Mouse (Mus musculus) gonadal fat pad, adult 2 months (tissue): ENCODE results near the gene Olfr13. TPM values are rescaled to one million over a fixed set of nuclear protein-coding genes. Genes with fewer than 3 reads are reported as not detected.
"Not testable (repeated sequence)": the region's sequence is repeated elsewhere in the genome, so short reads cannot be mapped to it uniquely, and the experiment has no call there.

Experiments
- DNase-seq: peaks from one replicate; pipeline ENCODE4 v3.0.0-alpha.2; 2012; ENCODE audit warnings: low read depth
- polyA plus RNA-seq: library from polyadenylated mRNA; depleted of rRNA; stranded (reverse); fragments of >200 nt; gene quantifications from 2 replicates; pipeline ENCODE4 v1.2.3, GENCODE M21; 2012; rRNA removed

The Olfr13 gene
- not detected in 2 replicates for polyA plus RNA-seq

- no peak for DNase-seq
Measured at GRCm38 (mm10) chr6:43171840-43172239, at the start of gene Olfr13. Olfr13 (plus strand) TSS chr6:43172140.

DNA sequence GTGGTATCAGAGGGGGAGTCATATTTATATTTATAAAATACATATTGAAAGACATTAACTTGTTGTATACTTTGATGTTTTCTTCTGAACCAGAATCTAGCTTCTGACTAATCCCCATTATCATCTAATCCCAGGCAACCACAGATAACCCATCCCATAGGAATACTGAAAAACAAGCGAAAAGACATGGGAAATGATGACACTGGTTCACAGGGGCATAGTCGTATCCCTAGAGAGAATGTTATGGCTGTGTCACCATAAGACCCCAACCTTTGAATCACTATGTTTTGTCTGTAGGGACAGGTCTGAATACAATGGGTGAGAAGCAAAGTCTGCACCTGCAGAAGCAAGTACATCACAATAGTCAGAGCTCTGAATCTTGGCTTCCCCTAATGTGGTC is 25.7 kb upstream of the Olfr13 start, which contains the start of gene Olfr237-ps1:
TSS of gene Olfr237-ps1 (plus strand) at position 301 of the 400 bp plus-strand sequence.
- DNase-seq = not testable (repeated sequence)

- no peak for DNase-seq
Measured at GRCm38 (mm10) chr6:43159502-43159901, 12.4 kb upstream of the Olfr13 start.

DNA sequence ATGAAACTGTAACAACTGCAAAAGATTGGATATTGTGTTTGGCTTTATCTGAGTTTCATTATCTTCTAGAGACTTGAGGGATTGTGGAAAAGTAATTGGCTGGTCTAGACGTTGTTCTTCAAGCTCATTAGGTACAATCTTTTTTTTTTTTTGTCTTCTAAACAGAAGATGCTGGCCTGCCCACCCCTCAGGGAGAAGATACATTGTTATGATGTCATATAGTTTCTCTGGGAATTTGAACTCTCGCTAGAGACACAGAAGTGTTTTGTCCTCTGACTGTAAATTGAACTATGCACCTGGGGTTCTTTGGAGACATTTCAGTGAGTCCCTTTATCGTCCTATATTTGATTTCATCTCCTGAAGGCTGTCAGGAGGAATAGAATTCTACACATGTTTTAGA is 9.0 kb upstream of the Olfr13 start, which contains the start of gene Olfr437:
TSS of gene Olfr437 (plus strand) at position 301 of the 400 bp plus-strand sequence.
- DNase-seq = no peak

DNA sequence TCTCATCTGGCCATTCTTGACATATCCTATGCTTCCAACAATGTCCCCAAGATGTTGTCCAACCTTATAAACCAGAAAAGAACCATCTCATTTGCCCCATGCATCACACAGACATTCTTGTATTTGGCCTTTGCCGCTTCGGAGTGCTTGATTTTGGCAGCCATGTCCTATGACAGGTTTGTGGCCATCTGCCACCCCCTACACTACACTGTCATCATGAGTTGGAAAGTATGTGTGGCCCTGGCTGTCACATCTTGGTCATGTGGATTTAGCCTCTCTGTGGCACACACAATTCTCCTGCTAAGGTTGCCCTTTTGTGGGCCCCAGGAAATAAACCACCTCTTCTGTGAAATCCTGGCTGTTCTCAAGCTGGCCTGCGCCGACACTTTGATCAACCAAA is 4.7 kb upstream of the Olfr13 start:
- no peak for DNase-seq

DNA sequence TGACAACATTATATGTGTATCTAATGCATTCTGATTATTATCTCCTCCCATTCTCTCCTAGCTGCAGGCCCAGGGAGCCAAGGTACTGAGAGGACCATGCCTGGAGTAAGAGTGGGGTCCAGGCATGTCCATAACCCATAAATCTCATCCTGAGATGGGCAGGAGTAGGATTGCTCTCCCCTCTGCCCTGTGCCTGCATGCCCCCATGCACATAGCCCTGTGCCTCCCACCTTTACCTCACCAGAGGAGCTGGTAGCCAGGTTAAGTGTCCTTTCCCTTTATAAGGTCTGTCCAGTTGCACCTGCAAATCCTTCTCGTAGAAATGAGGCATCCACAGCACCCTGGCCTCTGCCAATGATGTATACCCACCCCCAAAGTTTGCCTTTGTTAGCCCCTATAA is 6.2 kb downstream of the Olfr13 start:
- DNase-seq = no peak

DNA sequence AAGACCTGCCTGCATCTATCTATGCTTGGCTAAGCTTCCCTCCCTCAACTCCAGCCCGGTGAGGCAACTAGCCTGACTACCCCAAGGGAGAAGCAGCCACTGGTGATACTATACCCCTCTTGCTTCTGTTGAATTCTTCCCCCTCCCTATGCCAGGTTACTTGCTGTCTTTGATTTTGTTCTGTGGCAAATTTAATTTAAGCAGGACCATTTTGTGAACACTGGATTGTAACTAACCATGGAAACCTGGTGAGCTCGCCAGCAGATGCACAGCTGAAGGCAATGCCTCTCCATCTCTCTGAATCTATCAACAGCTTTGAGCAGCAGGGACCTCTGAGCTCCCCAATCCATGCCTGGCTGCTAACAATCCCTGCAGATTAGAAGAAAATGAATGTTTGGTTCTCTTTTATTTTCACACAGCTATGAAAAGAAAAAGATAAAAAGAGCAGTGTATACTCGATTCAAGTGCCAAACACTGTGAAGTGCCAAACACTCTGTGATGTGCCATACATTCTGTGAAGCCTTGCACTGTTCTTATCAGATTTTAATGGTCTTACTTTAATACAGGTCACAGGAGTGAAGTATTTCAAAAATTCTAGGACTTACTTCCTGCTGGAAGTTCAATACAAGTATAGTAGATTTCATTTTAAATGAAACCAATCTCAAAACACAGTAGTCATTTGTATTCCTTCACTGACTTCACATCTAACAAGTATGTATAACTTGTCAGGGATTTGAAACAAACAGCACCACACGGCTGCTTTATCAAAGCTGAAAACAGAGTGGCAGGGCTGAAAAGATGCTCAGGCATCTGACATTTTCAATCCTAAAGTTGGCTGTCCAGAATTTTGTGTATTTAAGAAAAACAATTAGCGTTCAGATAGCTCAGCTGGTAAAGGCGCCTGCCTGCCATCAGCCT is 6.9 kb downstream of the Olfr13 start:
- DNase-seq = no peak

DNA sequence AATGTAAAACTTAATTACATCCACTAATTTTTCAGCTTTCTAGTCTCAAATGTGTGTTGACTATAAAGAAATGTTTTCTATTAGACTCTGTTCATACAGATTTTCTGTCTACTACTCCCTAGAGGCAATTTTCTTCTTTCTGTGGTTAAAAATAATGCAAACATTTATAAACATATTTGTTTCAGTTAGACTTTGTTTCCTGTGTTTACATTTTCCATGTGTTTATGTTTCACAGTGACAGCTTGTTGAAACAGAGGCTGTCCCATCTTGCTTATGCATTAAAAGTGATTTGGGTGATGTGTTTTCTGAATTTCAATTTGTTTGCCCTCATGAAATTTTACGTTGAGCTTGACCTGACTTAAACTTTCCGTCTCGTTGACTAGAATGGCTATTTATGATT is 19.0 kb downstream of the Olfr13 start:
- DNase-seq = no peak

GRCm38 (mm10) chr6:43196781-43197180 is 24.8 kb downstream of the Olfr13 start, which contains the start of gene Olfr435:
Olfr435 (plus strand) TSS chr6:43197146.
- DNase-seq = no peak

DNA sequence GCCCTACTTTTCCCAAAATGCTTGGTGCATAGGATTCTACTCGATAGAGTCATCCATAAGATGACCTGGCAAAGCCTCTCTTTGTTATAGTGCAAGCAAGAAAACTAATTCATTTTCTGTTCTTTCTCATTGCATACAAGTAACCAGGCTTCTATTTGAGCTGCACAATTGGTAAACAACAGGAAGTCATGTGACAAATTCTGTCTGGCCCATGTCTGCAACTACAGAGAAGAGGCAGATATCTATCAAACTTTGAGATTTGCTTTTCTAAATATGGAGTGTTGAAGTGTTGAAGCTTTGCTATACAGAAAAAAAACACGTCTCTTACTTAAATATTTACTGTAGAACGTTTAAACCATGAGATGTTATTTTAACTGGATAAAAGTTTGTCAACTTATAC is 26.2 kb downstream of the Olfr13 start:
- DNase-seq = no peak

- DNase-seq = no peak
Measured at GRCm38 (mm10) chr6:43202786-43203185, 30.8 kb downstream of the Olfr13 start.

DNA sequence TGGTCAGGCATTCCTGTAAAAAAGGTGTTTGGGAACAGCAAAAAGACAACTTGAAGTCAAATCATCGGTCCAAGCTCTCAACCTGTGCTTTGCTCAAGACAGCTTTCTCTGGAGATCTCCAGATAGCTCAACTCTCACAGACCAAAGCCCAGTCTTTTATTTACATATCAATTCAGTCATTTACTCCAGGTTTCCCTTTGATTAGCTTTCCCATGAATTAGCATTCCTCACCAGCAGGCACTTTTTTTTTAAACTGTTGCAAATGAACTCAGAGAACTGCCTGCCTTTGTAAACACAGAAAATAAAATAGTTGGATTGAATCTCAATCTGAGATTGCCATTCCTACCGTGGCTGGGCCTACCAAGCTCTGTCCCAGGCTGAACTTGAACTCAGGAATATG is 33.4 kb downstream of the Olfr13 start:
- no peak for DNase-seq

DNA sequence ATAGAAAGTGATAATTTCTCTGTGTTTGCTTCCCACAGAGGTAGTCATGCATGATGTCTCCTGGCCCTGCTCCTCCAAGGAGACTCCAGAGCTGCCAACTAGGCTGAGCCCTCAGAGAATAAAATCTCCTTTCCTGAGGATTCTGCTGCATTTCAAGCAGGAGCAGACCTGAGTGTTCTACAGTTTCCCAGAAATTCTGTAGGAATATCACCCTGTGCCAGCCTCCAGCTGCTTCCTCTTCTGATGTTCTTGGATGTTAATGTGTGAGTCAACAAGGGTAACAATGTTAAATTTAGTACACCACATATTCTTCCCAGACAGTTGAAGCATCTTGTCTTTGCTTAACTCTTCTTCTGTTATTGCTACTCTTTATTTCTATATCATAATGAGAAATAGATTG is 40.9 kb downstream of the Olfr13 start, which contains the start of gene Olfr434:
TSS of gene Olfr434 (plus strand) at position 149 of the 400 bp plus-strand sequence.
- not testable (repeated sequence) for DNase-seq

Other genes starting within 250 kb of the Olfr13 start
- not detected in 2 replicates for gene Olfr444, start 223.1 kb upstream of the Olfr13 start, polyA plus RNA-seq
- gene Olfr441, start 65.8 kb upstream of the Olfr13 start, polyA plus RNA-seq = not detected in 2 replicates
- gene Olfr237-ps1, start 25.6 kb upstream of the Olfr13 start, polyA plus RNA-seq = not detected in 2 replicates
- gene Olfr437, start 8.9 kb upstream of the Olfr13 start, polyA plus RNA-seq = not detected in 2 replicates
- gene Olfr435, start 25.0 kb downstream of the Olfr13 start, polyA plus RNA-seq = not detected in 2 replicates
- not detected in 2 replicates for gene Olfr434, start 40.9 kb downstream of the Olfr13 start, polyA plus RNA-seq
- gene Olfr47, start 59.4 kb downstream of the Olfr13 start, polyA plus RNA-seq = not detected in 2 replicates
- gene Arhgef5, start 93.4 kb downstream of the Olfr13 start, polyA plus RNA-seq = 31.2 and 36.5 TPM in 2 replicates
- not detected in 2 replicates for gene Nobox, start 137.4 kb downstream of the Olfr13 start, polyA plus RNA-seq